Mouse (Mus musculus) left cerebral cortex, postnatal 14 days (tissue): Measurements from ENCODE around the gene Nr2f2. TPM values are rescaled to one million over a fixed set of nuclear protein-coding genes. Genes with fewer than 3 reads are reported as not detected.
A peak's percentile ranks its signal among the peaks of the same experiment; 100 is the strongest.

ENCODE experiments used
- DNase-seq, 2 experiments: peaks; one replicate each; pipeline ENCODE4 v3.0.0; 2021 to 2022; ENCODE audit warnings: low spot score in 2 of 2, mixed read lengths in 1 of 2
- intact Hi-C: fragments of 180-260 bp; cut with DNase I; formaldehyde crosslinking; loops from one replicate; pipeline ENCODE4 v1.15.1; 2025
- total RNA-seq, 2 experiments: library from RNA; stranded (reverse); gene quantifications; 2 replicates each; pipeline ENCODE4 v1.2.3; 2021

The Nr2f2 gene
- total RNA-seq, 2 experiments from 2014 or later, result 36.7 to 46.6 TPM

GRCm38 (mm10) chr7:70368268-70368655 lies 1.7 kb upstream of the Nr2f2 start:
- DNase-seq, result no peak
- intact Hi-C loops, result no loop called here

- DNase-seq, result no peak
- intact Hi-C loops, result no loop called here
Measured at GRCm38 (mm10) chr7:70367591-70368267, 1.2 kb upstream of the Nr2f2 start.

- intact Hi-C loops, result no loop called here
- DNase-seq, result no peak
Measured at GRCm38 (mm10) chr7:70366808-70367095, 217 bp upstream of the Nr2f2 start.

GRCm38 (mm10) chr7:70365401-70365811 lies 1.1 kb downstream of the Nr2f2 start:
- no peak for DNase-seq
- intact Hi-C loops, result no loop called here

- intact Hi-C loops, result no loop called here
- DNase-seq, result peak in 1 of 2 experiments; percentile 35
Measured at GRCm38 (mm10) chr7:70364798-70365197, 1.7 kb downstream of the Nr2f2 start.

GRCm38 (mm10) chr7:70363351-70363750 lies 3.2 kb downstream of the Nr2f2 start:
- no peak for DNase-seq
- intact Hi-C loops, result no loop called here

- intact Hi-C loops, result no loop called here
- no peak for DNase-seq
Measured at GRCm38 (mm10) chr7:70362526-70363170, 3.9 kb downstream of the Nr2f2 start.

GRCm38 (mm10) chr7:70361383-70362364 lies 4.9 kb downstream of the Nr2f2 start:
- intact Hi-C loops, result no loop called here

GRCm38 (mm10) chr7:70360611-70361382 lies 5.7 kb downstream of the Nr2f2 start:
- intact Hi-C loops, result no loop called here

More at GRCm38 (mm10) chr7:70361383-70362364, 4.9 kb downstream of the Nr2f2 start:
- peak; percentile 83 for DNase-seq

GRCm38 (mm10) chr7:70359791-70360581 lies 6.5 kb downstream of the Nr2f2 start:
- DNase-seq, result no peak
- intact Hi-C loops, result loop anchor here (10.0 kb wide), 2 partner anchors 365 to 1025 kb away; no protein-coding TSS in a partner anchor

More at GRCm38 (mm10) chr7:70360611-70361382, 5.7 kb downstream of the Nr2f2 start:
- DNase-seq, result no peak

- DNase-seq, result peak in 1 of 2 experiments; percentile 25
Measured at GRCm38 (mm10) chr7:70358848-70359591, 7.5 kb downstream of the Nr2f2 start.

GRCm38 (mm10) chr7:70358020-70358847 lies 8.3 kb downstream of the Nr2f2 start:
- intact Hi-C loops, result loop anchor here (10.0 kb wide), 2 partner anchors 363 to 1027 kb away; no protein-coding TSS in a partner anchor
- no peak for DNase-seq

More at GRCm38 (mm10) chr7:70358848-70359591, 7.5 kb downstream of the Nr2f2 start:
- intact Hi-C loops, result loop anchor here (10.0 kb wide), 2 partner anchors 364 to 1026 kb away; no protein-coding TSS in a partner anchor

- DNase-seq, result no peak
- intact Hi-C loops, result loop anchor here (10.0 kb wide), 2 partner anchors 363 to 1027 kb away; no protein-coding TSS in a partner anchor
Measured at GRCm38 (mm10) chr7:70357516-70358019, 9.0 kb downstream of the Nr2f2 start.

GRCm38 (mm10) chr7:70356691-70357515 lies 9.6 kb downstream of the Nr2f2 start:
- no peak for DNase-seq
- intact Hi-C loops, result loop anchor here (10.0 kb wide), 2 partner anchors 362 to 1028 kb away; no protein-coding TSS in a partner anchor
